Mouse (Mus musculus) erythroblast, embryonic 14.5 days (primary cell): ENCODE results near the gene Immp2l.

Experiments
- GATA1 ChIP-seq: IDR thresholded peaks from 2 replicates; pipeline ENCODE4 v1.6.1; 2012; ENCODE audit warnings: low read length, inconsistent platforms, mixed read lengths
- TAL1 ChIP-seq: IDR thresholded peaks from 3 replicates; pipeline ENCODE4 v1.6.1; 2012; ENCODE audit warnings: low read length, inconsistent platforms, mixed read lengths

DNA sequence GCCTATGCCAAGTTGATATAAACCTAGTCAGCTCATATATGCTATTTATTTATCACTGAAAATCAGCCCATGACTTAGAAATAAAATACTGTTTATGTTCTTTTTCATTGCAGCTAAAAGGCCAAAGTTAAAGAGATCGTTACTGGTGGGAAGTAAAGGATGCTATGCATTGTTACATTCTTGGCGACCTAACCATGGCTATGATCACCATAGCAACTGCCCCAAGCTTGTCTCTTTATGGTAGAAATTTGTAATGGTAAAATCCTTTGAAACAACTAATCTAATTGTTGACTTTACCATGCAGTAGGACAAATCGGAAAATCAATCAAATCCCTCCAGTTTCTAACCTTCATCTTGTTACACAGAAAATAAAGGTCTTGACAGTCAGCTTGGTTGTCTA is 644.4 kb downstream of the Immp2l start:
- TF ChIP-seq GATA1: no peak
- TF ChIP-seq TAL1: no peak
